Mouse (Mus musculus) kidney, adult 11 months (tissue): Measurements from ENCODE around the gene Pfkfb3.

ENCODE experiments used
- DNase-seq: peaks from one replicate; pipeline ENCODE4 v3.0.0; 2022

The Pfkfb3 gene

DNA sequence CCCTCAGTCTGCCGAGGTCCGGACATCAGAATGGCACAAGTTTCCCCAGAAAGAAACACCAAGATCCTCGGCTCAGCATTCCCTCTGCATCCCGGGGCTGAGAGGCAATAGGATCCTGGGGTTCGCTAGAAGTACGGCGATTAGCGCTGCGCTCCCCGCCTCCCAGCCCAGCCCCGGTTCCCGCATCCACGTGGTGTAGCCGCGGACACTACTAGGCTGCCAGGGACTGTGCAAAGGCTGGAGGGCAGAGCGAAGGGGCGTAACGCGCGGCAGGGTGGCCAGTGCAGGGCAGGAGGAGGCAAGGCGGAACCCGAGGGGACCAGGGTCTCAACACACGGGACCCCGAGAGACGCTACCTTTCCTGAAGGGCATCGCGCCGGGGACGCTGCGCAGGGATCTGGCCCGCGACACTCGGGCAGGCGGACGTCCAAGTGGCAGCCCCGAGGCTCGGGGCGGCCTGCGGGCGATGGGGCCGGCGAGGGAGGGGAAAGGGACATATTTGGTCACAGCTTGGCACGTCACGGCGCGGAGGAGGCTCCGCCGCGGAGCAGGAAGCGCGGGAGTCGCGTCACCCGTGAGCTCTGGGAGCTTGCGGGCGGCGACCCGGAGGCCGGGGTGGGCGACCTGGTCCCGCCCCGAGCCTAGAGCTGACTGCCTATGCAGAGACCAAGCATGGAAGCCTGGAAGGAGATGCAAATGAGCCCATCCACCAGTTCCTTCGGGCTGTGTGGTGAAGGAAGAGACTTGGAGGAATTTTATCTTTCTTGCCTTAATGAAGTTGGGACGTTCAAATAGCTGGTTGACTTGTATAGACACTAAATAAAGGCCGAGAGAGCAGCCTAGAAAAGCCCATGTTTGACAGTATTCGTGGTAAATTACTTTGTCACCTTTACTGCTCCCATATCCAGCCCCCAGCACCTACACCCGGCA is at the start of gene Pfkfb3:
Pfkfb3 (minus strand) TSS at position 607 of the 930 bp plus-strand sequence.
- DNase-seq: peak; percentile 70

- peak; percentile 93 for DNase-seq
These were observed 48.9 kb upstream of the Pfkfb3 start for GRCm38 (mm10) chr2:11602506-11603489.

DNA sequence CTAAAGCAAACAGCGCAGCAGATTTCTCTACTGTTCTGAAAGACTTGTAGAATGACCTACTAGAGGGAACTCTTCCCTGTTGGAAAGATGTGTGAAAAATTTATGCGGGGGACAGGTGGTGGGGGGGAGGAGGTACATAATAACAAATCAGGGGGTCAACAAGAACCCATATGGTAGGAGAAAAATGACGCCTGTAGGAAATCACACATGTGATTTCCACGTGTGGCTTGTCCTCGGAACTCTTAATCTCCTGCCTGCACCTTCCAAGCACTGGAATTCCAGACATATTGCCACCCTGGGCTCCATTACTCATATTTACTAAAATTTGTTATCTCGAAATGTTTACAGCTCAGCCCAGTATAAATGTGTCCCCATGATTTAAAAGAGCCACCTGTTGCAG is 47.9 kb upstream of the Pfkfb3 start:
- DNase-seq: no peak

DNA sequence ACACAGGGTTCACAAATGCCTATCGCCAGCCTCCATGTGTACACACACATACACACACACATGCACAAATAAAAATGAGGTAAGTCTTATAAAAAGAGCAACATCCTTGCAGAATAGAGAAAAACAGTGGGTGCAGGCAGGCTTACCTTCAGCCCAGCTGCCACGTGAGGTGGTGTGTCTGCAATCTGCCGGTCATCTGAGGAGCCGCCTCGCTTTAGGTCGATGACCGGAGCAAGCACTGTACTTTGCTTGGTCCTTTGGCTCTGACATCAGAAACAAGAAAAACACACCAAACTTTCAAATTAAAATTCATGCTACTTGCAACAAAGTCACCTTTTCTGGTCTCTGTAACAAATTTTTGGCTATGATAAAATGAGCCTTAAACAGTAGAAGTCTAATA is 44.0 kb upstream of the Pfkfb3 start:
- DNase-seq: peak; percentile 35

GRCm38 (mm10) chr2:11596690-11597089 is 42.8 kb upstream of the Pfkfb3 start:
- DNase-seq: no peak

GRCm38 (mm10) chr2:11587996-11588395 is 34.1 kb upstream of the Pfkfb3 start:
- no peak for DNase-seq

DNA sequence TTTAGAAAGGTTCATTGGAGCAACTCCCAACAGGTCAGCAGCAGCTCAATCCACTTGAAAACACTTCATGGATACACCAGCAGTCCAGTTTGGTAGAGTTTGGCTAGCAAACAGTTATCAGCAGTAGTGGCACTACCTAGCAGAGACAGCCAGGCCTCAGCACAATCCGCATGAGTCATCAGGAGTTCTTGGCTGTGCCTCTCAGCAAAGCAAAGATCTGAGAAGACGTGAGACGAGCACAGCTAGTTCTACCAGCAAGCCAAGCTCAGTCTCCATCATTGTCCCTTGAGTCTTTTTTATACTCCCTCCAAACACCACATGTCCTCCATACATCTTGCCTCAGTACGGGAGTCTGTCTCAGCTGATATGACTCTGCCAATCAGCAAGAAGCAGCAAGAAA is 25.5 kb upstream of the Pfkfb3 start:
- no peak for DNase-seq

DNA sequence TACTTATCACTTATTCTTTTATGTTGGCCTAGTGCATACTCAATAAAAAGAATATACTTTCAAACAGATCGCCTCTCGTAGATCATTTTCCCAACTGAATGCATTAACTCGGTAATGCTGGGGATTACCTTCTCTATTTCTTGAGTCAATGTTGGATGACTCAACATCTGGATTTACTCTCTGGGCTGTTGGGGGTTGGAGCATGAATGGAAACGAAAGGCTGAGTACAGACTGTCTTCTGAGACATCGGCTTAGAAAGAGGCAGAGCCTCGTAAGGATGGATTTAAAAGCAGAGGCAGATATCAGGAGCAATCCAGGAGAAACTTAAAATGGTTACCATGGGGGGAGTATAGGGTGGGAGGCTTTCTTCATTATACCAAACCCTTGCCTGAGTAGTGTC is 24.3 kb upstream of the Pfkfb3 start:
- no peak for DNase-seq

GRCm38 (mm10) chr2:11573684-11574083 is 19.8 kb upstream of the Pfkfb3 start:
- DNase-seq: no peak

DNA sequence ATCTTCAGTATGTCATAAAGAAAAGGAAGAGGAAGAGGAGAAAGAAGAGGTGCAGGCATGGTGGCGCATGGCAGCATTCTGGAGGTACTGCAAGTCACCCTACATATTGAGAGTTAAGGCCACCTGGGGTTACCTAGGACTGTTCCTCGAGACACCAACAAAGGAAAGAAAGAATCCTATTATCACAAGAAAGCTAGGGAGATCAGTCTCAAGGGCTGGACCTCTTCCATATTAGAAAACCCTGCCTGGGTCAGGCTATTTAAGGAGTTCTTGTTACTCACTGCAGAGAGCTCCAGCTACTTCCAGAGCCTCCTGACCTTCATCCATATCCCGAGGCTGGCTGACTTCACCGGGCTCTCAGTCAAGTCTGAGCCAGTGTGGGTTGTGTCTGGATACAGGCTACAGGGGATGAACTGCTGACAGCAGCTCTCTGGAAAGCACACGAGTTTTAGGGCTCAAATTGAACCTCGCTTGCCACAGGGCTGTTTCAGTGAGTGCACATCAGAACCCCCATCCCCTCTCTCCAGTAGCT is 17.2 kb upstream of the Pfkfb3 start:
- no peak for DNase-seq

DNA sequence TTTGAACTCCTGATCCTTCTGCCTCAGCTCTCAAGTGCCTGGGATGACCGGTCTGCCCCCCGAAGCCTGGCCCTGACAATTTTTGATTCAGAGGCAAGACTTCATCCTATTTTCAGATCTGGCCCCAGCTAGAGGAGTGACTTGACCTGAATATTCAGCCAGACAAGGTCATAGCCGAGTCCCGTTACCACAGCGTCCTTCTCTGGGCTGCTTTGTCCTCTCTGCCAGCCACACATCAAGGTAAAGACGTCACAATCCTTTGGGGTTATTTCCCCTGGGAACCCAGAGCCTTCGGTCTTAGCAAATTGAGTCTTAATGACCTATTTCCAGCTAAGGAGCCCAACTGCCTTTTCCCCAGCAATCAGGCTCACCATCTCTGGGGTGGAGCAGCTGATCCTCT is 14.6 kb upstream of the Pfkfb3 start:
- DNase-seq: no peak

- DNase-seq: no peak
These were observed 14.0 kb upstream of the Pfkfb3 start for GRCm38 (mm10) chr2:11567781-11568362.

GRCm38 (mm10) chr2:11566898-11567297 is 13.0 kb upstream of the Pfkfb3 start:
- DNase-seq: no peak

DNA sequence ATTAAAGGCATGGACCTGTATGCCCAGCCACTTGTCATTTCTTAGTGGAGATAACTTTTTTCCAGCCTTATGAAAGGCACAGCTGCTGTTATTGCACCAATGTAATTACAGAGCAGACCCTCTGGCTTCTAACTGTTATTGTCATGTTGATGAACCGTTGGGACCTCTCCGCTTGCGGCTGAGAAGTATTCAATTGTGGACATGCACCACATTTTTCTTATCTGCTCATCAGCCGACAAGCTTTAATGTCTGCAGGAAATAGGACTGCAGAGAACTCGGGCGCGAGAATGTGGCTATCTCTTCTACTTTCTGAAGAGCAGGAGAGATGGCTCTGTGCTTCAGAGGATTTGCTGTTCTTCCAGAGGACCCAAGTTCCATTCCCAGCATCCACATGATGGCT is 12.4 kb upstream of the Pfkfb3 start:
- DNase-seq: no peak

- DNase-seq: no peak
These were observed 10.9 kb upstream of the Pfkfb3 start for GRCm38 (mm10) chr2:11564768-11565167.

- no peak for DNase-seq
These were observed 9.4 kb upstream of the Pfkfb3 start for GRCm38 (mm10) chr2:11563256-11563655.

GRCm38 (mm10) chr2:11558654-11559053 is 4.8 kb upstream of the Pfkfb3 start:
- DNase-seq: no peak

DNA sequence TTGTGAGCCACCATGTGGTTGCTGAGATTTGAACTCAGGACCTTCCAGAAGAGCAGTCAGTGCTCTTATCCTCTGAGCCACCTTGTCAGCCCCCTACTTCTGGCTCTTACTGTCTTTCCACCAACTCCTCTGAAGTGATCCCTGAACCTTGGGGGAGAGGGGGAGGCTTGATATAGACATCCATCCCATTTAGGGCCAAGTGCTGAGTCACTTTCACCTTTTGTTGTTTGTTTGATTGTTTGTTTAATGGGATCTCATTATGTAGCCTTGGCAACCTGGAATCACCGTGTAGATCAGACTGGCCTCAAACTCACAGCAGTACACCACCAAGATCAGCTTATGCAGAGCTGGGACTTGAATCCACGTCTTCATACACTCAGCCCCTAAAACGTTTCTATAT is 3.4 kb upstream of the Pfkfb3 start:
- no peak for DNase-seq

DNA sequence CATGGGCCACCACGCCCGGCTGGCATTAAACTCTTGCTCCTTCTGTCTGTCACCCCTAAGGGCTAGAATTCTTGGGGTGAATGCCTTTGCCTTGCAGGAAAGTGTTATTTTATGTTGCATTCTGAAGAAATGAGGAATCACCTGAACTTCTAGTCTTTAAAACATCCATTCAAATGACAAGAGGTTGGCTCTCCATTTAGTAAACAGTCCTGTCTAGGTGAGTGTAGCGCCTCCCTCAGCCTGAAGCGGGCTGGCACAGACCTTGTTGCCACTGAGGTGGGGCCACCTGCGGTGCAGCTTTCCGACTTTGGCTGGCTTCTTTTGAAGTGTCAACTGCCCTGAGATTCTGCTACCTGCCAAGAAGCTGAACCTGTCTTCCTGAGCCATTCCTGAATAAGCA is 1.4 kb upstream of the Pfkfb3 start:
- no peak for DNase-seq

- peak; percentile 34 for DNase-seq
These were observed 868 bp downstream of the Pfkfb3 start for GRCm38 (mm10) chr2:11552966-11553451.

- peak; percentile 72 for DNase-seq
These were observed 1.5 kb downstream of the Pfkfb3 start for GRCm38 (mm10) chr2:11552297-11552821.

DNA sequence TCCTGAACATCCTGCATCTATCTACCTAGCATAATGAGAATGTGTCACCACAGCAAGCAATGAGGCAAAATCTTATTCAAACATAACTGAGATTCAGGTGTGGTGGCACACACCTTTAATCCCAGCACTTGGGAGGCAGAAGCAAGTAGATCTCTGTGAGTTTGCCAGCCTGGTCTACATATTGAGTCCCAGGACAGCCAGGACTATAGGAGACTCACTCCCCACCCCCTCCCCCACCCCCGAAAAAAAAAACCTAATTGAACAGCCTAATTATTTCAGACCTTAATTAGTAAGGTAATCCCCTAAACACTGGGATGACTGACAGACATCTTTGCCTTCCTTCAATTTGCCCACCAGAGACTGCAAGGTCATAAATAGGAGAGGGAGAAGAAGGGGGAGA is 2.2 kb downstream of the Pfkfb3 start:
- no peak for DNase-seq
